Mouse (Mus musculus) heart, postnatal 36 days (tissue): ENCODE measurements around the gene Erich6. TPM values are rescaled to one million over a fixed set of nuclear protein-coding genes. Genes with fewer than 3 reads are reported as not detected.
A peak's percentile ranks its signal among the peaks of the same experiment; 100 is the strongest.

Experiments
- DNase-seq, 2 experiments: peaks; one replicate each; pipeline ENCODE4 v3.0.0; 2021 to 2022
- intact Hi-C: fragments of 180-260 bp; cut with DNase I; formaldehyde crosslinking; loops from one replicate; pipeline ENCODE4 v1.15.1; 2025
- total RNA-seq, 2 experiments: library from RNA; stranded (reverse); gene quantifications; 2 replicates each; pipeline ENCODE4 v1.2.3; 2021

Gene Erich6
- not detected for total RNA-seq

GRCm38 (mm10) chr3:58636406-58637295, at the start of gene Erich6:
Erich6 (minus strand) TSS chr3:58637207.
- DNase-seq: peak; percentile 14 to 21
- intact Hi-C loops: no loop called here

GRCm38 (mm10) chr3:58686206-58686921, 49.4 kb upstream of the Erich6 start:
- DNase-seq: no peak
- intact Hi-C loops: no loop called here

- intact Hi-C loops: no loop called here
- DNase-seq: no peak
Measured at GRCm38 (mm10) chr3:58685396-58685795, 48.4 kb upstream of the Erich6 start.

- DNase-seq: no peak
- intact Hi-C loops: no loop called here
Measured at GRCm38 (mm10) chr3:58683346-58683745, 46.3 kb upstream of the Erich6 start.

GRCm38 (mm10) chr3:58682336-58682735, 45.3 kb upstream of the Erich6 start:
- DNase-seq: no peak
- intact Hi-C loops: no loop called here

GRCm38 (mm10) chr3:58681831-58682230, 44.8 kb upstream of the Erich6 start:
- intact Hi-C loops: no loop called here
- DNase-seq: no peak

GRCm38 (mm10) chr3:58680943-58681637, 44.1 kb upstream of the Erich6 start:
- no peak for DNase-seq
- intact Hi-C loops: no loop called here

- no peak for DNase-seq
- intact Hi-C loops: no loop called here
Measured at GRCm38 (mm10) chr3:58679996-58680395, 43.0 kb upstream of the Erich6 start.

GRCm38 (mm10) chr3:58678905-58679304, 41.9 kb upstream of the Erich6 start:
- intact Hi-C loops: no loop called here
- DNase-seq: no peak

- intact Hi-C loops: no loop called here
Measured at GRCm38 (mm10) chr3:58678384-58678783, 41.4 kb upstream of the Erich6 start.

GRCm38 (mm10) chr3:58677615-58678014, 40.6 kb upstream of the Erich6 start:
- intact Hi-C loops: no loop called here
- no peak for DNase-seq

More at GRCm38 (mm10) chr3:58678384-58678783, 41.4 kb upstream of the Erich6 start:
- DNase-seq: no peak

- no peak for DNase-seq
- intact Hi-C loops: no loop called here
Measured at GRCm38 (mm10) chr3:58673295-58673694, 36.3 kb upstream of the Erich6 start.

- no peak for DNase-seq
- intact Hi-C loops: no loop called here
Measured at GRCm38 (mm10) chr3:58672481-58673183, 35.6 kb upstream of the Erich6 start.

GRCm38 (mm10) chr3:58671616-58672250, 34.7 kb upstream of the Erich6 start:
- peak in 1 of 2 experiments; percentile 17 for DNase-seq
- intact Hi-C loops: no loop called here

GRCm38 (mm10) chr3:58663970-58664369, 27.0 kb upstream of the Erich6 start:
- no peak for DNase-seq

GRCm38 (mm10) chr3:58660636-58661035, 23.6 kb upstream of the Erich6 start:
- DNase-seq: no peak
- intact Hi-C loops: no loop called here

More at GRCm38 (mm10) chr3:58663970-58664369, 27.0 kb upstream of the Erich6 start:
- intact Hi-C loops: no loop called here

GRCm38 (mm10) chr3:58657356-58657755, 20.3 kb upstream of the Erich6 start:
- intact Hi-C loops: loop anchor here (2.0 kb wide), 1 partner anchor 35 kb away; the partner anchor contains the start of gene Siah2
- peak; percentile 31 to 55 for DNase-seq

- peak; percentile 63 to 66 for DNase-seq
- intact Hi-C loops: loop anchor here (1.0 to 2.0 kb wide), 3 partner anchors 37 to 404 kb away; partner anchors contain the start of gene Siah2
Measured at GRCm38 (mm10) chr3:58655362-58656130, 18.5 kb upstream of the Erich6 start.

- peak; percentile 15 to 21 for DNase-seq
Measured at GRCm38 (mm10) chr3:58653907-58654306, 16.9 kb upstream of the Erich6 start.

More at GRCm38 (mm10) chr3:58653907-58654306, 16.9 kb upstream of the Erich6 start:
- intact Hi-C loops: no loop called here
